Mouse (Mus musculus) spleen, adult 2 months (tissue): ENCODE measurements around the gene Pheta2.

Source experiments
- CTCF ChIP-seq: fragments of 200-500 bp; IDR thresholded peaks from 2 replicates; pipeline ENCODE4 v1.5.1; 2011; ENCODE audit warnings: mild to moderate bottlenecking, inconsistent platforms; ENCODE audit not compliant: insufficient read depth, insufficient read length, insufficient replicate concordance; ENCODE audit errors: extremely low read depth
- POLR2A ChIP-seq: fragments of 200-500 bp; IDR thresholded peaks from 2 replicates; pipeline ENCODE4 v1.6.1; 2011; ENCODE audit warnings: low read depth, low read length, inconsistent platforms

- TF ChIP-seq CTCF: no peak
- TF ChIP-seq POLR2A: no peak
Measured at GRCm38 (mm10) chr15:82340414-82341035, 1.8 kb downstream of the Pheta2 start.
